26 mouse cellular contexts compared by ENCODE assay signal in genomic region chr6:72682238-72682637, GRCm38 (mm10).
DNase-seq lines count a peak whose midpoint lies in the region; ATAC-seq and TF ChIP-seq lines count a peak whose summit lies in the region.
"Had no signal": no experiment of that assay in that cellular context is flagged by ENCODE, and none has a peak within 500 bp of the region (broad histone marks: within the 10 kb centered on the region; RNA-seq: fewer than 3 reads in every experiment).

No protein-coding gene starts in this region.

- POLR2A ChIA-PET in Patski (lab: Charles Lee): no interaction called here

- CTCF ChIA-PET in Patski (lab: Charles Lee): interaction anchor here (0.9 kb wide), 1 partner anchor 17 kb away, joined by 3 read pairs; no protein-coding TSS in a partner anchor

- WGBS in heart, embryonic 10.5 days: 74% methylated on average over 4 of the region's 4 CpGs
- WGBS in kidney, embryonic 16.5 days: 6% methylated on average over 4 of the region's 4 CpGs
- 16% methylated on average over 4 of the region's 4 CpGs for WGBS in kidney, adult 2 months
- 55% methylated on average over 4 of the region's 4 CpGs for WGBS in limb, embryonic 10.5 days
- WGBS in intestine, embryonic 16.5 days: 36% methylated on average over 4 of the region's 4 CpGs

- no peaks in the 10 kb centered on the region for H3K9me3 ChIP-seq in heart, embryonic 10.5 days
- H3K9me3 ChIP-seq in kidney, embryonic 16.5 days (ENCODE audit: low read length): no peaks in the 10 kb centered on the region
- H3K9me3 ChIP-seq in limb, embryonic 10.5 days (replicated peaks): no peaks in the 10 kb centered on the region
- no peaks in the 10 kb centered on the region for H3K9me3 ChIP-seq in intestine, embryonic 16.5 days (ENCODE audit: control insufficient read depth, low read length)
- H3K9me3 ChIP-seq: intestine, embryonic 15.5 days; liver, embryonic 15.5 days; lung, embryonic 15.5 days; midbrain, embryonic 12.5 days; neural tube, embryonic 12.5 days had no signal

- H3K27ac ChIP-seq in heart, embryonic 10.5 days: peak overlapping the region; percentile 47; the same call in 1 of the 2 replicates
- peak overlapping the region; percentile 57 for H3K27ac ChIP-seq in kidney, embryonic 16.5 days (ENCODE audit: low read length)
- H3K27ac ChIP-seq in kidney, adult 2 months (ENCODE audit: insufficient read depth, low read depth, low read length): no peak overlapping the region
- H3K27ac ChIP-seq in limb, embryonic 10.5 days: peak overlapping the region; percentile 50; the same call in 1 of the 2 replicates
- H3K27ac ChIP-seq in gastrocnemius, adult 2 months: no peak overlapping the region
- H3K27ac ChIP-seq in intestine, embryonic 16.5 days (ENCODE audit: low read length): no peak overlapping the region
- H3K27ac ChIP-seq: hindbrain, postnatal 0 days; intestine, embryonic 15.5 days; liver, embryonic 15.5 days; lung, embryonic 15.5 days; midbrain, embryonic 12.5 days; neural tube, embryonic 12.5 days had no signal

- ATAC-seq in kidney, embryonic 16.5 days (ENCODE audit: low FRiP score, low TSS enrichment): no peak
- no peak for ATAC-seq in Patski
- no peak for ATAC-seq in intestine, embryonic 16.5 days
- ATAC-seq: forebrain, embryonic 14.5 days; hindbrain, postnatal 0 days; intestine, embryonic 15.5 days had no signal

- no peak for TF ChIP-seq CTCF in kidney, adult 2 months (conservative IDR thresholded peaks at IDR 0.05; ENCODE audit: insufficient read depth, insufficient read length, low read depth, low read length)
- TF ChIP-seq CTCF in Patski (IDR thresholded peaks at IDR 0.05): no peak
- TF ChIP-seq CTCF in gastrocnemius, adult 2 months (IDR thresholded peaks at IDR 0.05): no peak

- no peak overlapping the region for H3K4me3 ChIP-seq in heart, embryonic 10.5 days
- no peak overlapping the region for H3K4me3 ChIP-seq in kidney, embryonic 16.5 days (ENCODE audit: low read length)
- H3K4me3 ChIP-seq in kidney, adult 2 months (ENCODE audit: insufficient read depth, low read depth, low read length): no peak overlapping the region
- H3K4me3 ChIP-seq in limb, embryonic 10.5 days: no peak overlapping the region
- H3K4me3 ChIP-seq in gastrocnemius, adult 2 months: no peak overlapping the region
- no peak overlapping the region for H3K4me3 ChIP-seq in intestine, embryonic 16.5 days (ENCODE audit: low read length)
- H3K4me3 ChIP-seq: intestine, embryonic 15.5 days; liver, embryonic 15.5 days; lung, embryonic 15.5 days; midbrain, embryonic 12.5 days; myocyte; neural tube, embryonic 12.5 days had no signal

- in situ Hi-C loops in Patski (cut with MboI; ENCODE audit: low pct_unique_long_range_greater_than_20kb): no loop called here

- TF ChIP-seq POLR2A in kidney, adult 2 months (IDR thresholded peaks at IDR 0.05; ENCODE audit: low read depth, low read length): no peak

- intact Hi-C loops in heart, postnatal 25 days (cut with DNase I): loop anchor here (5.0 kb wide), 1 partner anchor 55 kb away; no protein-coding TSS in a partner anchor
- intact Hi-C loops in gastrocnemius, adult 2 months (cut with DNase I): no loop called here

- H3K36me3 ChIP-seq in heart, embryonic 10.5 days: no peaks in the 10 kb centered on the region
- no peaks in the 10 kb centered on the region for H3K36me3 ChIP-seq in kidney, embryonic 16.5 days (ENCODE audit: insufficient read depth, low read length)
- H3K36me3 ChIP-seq in kidney, adult 2 months (ENCODE audit: control insufficient read depth, insufficient read depth, low read length): no peaks in the 10 kb centered on the region
- H3K36me3 ChIP-seq in limb, embryonic 10.5 days: peaks cover 7% of the 10 kb centered on the region
- H3K36me3 ChIP-seq in intestine, embryonic 16.5 days (ENCODE audit: control insufficient read depth, insufficient read depth, low read length): no peaks in the 10 kb centered on the region
- H3K36me3 ChIP-seq: intestine, embryonic 15.5 days; liver, embryonic 15.5 days; lung, embryonic 15.5 days; midbrain, embryonic 12.5 days; neural tube, embryonic 12.5 days had no signal

- no peak overlapping the region for H3K4me2 ChIP-seq in kidney, embryonic 16.5 days (replicated peaks; ENCODE audit: low read depth, low read length)
- no peak overlapping the region for H3K4me2 ChIP-seq in intestine, embryonic 16.5 days (ENCODE audit: low read depth, low read length)
- H3K4me2 ChIP-seq: intestine, embryonic 15.5 days; liver, embryonic 15.5 days; lung, embryonic 15.5 days; midbrain, embryonic 12.5 days; neural tube, embryonic 12.5 days had no signal

- no peak overlapping the region for H3K9ac ChIP-seq in kidney, embryonic 16.5 days (replicated peaks; ENCODE audit: low read length)
- H3K9ac ChIP-seq in intestine, embryonic 16.5 days (ENCODE audit: low read depth, low read length): no peak overlapping the region
- H3K9ac ChIP-seq: intestine, embryonic 15.5 days; liver, embryonic 15.5 days; lung, embryonic 15.5 days; midbrain, embryonic 12.5 days; neural tube, embryonic 12.5 days had no signal

- no peak for DNase-seq in heart, embryonic 10.5 days (ENCODE audit: low spot score)
- no peak for DNase-seq in heart, postnatal 25 days (ENCODE audit: low spot score)
- DNase-seq in kidney, adult 2 months: no peak
- peak; percentile 30 for DNase-seq in Patski (ENCODE audit: low read depth, low spot score)
- DNase-seq in limb, embryonic 10.5 days (ENCODE audit: low spot score): no peak
- DNase-seq in gastrocnemius, adult 2 months: no peak
- DNase-seq: adrenal gland, postnatal 25 days; cerebellum, adult 11-12 months; cerebellum, adult 9-11 months; embryo, embryonic 11 days; heart, postnatal 4 days; kidney, adult 9 months; layer of hippocampus, postnatal 36 days; lung, postnatal 36 days; right cerebral cortex, postnatal 14 days; thymus, postnatal 36 days had no signal

- peaks cover 61% of the 10 kb centered on the region for H3K4me1 ChIP-seq in heart, embryonic 10.5 days
- H3K4me1 ChIP-seq in kidney, embryonic 16.5 days (ENCODE audit: insufficient read depth, low read length): peaks cover 73% of the 10 kb centered on the region
- peaks cover 4% of the 10 kb centered on the region; the same call in 1 of the 2 replicates for H3K4me1 ChIP-seq in kidney, adult 2 months (ENCODE audit: control insufficient read depth, insufficient read depth, low read length)
- peaks cover 84% of the 10 kb centered on the region for H3K4me1 ChIP-seq in limb, embryonic 10.5 days
- peaks cover 38% of the 10 kb centered on the region for H3K4me1 ChIP-seq in intestine, embryonic 16.5 days (ENCODE audit: control insufficient read depth, insufficient read depth, low read length)

- H3K27me3 ChIP-seq in heart, embryonic 10.5 days (ENCODE audit: insufficient read depth, poor library complexity, severe bottlenecking): no peaks in the 10 kb centered on the region
- no peaks in the 10 kb centered on the region for H3K27me3 ChIP-seq in kidney, embryonic 16.5 days (ENCODE audit: insufficient read depth, low read length)
- H3K27me3 ChIP-seq in kidney, adult 2 months (replicated peaks; ENCODE audit: control insufficient read depth, insufficient read depth, low read length): no peaks in the 10 kb centered on the region
- no peaks in the 10 kb centered on the region for H3K27me3 ChIP-seq in Patski
- H3K27me3 ChIP-seq in limb, embryonic 10.5 days (ENCODE audit: low read depth, poor library complexity, severe bottlenecking): no peaks in the 10 kb centered on the region
- no peaks in the 10 kb centered on the region for H3K27me3 ChIP-seq in intestine, embryonic 16.5 days (replicated peaks; ENCODE audit: control insufficient read depth, insufficient read depth, low read length)
- H3K27me3 ChIP-seq: intestine, embryonic 15.5 days; liver, embryonic 15.5 days; lung, embryonic 15.5 days had no signal

Comparison
In these comparisons a context has a peak if more than half of its experiments do, and no peak if none do; other contexts are left out.
1. H3K27ac ChIP-seq: peak in heart, embryonic 10.5 days (single experiment), kidney, embryonic 16.5 days (single experiment) and limb, embryonic 10.5 days (single experiment); none in kidney, adult 2 months (single experiment), gastrocnemius, adult 2 months (single experiment) and intestine, embryonic 16.5 days (single experiment).